Mouse (Mus musculus): ENCODE data around the gene Ap1g1. TPM values are rescaled to one million over a fixed set of nuclear protein-coding genes. Genes with fewer than 3 reads are reported as not detected.

The Ap1g1 gene
- polyA plus RNA-seq, 1 experiment: 70.2 TPM

DNA sequence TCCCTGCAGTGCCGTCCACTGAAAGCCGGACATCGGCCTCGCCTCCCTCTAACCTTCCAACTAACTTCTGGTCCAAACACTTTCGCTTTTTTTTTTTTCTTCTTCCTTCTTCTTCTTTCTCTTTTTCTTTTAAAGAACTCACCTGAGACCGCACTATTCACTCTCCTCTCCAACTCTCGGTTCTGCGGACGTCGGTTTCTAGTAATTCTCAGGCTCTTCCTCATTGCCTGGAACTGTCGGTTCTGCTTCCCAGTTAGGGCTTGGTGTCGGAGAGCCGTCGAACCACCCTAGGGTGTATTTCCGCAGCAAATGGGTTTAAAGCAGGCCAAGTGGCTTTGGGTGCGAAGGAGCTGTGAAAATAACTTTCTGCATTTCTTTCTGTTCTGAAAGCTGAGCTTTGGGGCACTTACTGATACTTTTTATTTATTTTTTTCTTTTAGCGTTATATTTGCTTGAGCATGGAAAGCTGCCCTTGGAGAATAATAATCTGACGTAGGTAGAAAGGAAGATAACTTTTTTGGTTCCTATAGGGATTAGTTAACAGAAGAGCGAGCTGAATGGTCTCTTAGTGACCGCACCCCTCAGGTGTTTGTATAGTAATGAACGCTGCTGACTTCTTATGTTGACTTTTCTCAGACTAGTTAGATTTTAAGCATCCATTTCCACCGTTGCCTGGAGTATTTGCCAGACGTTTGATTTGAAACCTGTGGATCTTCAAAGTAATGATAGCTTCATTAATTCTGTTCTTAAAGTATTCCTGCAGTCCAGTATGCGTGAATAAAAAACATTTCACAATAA, 1.3 kb downstream of the Ap1g1 start:
- DNase-seq (ENCODE audit: extremely low spot score in 1 of 2, low spot score in 1 of 2): no peak

DNA sequence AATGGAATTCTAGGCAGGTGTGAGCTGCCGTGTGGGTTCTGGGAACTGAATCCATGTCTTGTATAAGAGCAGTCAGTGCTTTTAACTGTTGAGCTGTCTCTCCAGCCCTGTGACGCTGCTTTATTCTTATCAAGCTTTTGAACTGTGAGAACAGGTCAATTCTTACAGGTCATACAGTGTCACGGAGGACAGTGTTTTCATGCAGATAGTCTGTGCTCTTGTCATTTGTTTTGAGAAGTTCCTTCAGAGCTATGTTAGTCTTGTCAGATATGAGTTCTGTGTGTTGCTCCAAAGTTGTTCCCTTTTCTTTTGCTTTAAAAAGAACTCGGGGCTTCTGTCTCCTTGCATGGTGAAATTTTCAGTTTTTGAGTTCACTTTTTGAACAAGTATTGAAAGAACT, 2.2 kb downstream of the Ap1g1 start:
- DNase-seq (ENCODE audit: extremely low spot score in 1 of 2, low spot score in 1 of 2): no peak

DNA sequence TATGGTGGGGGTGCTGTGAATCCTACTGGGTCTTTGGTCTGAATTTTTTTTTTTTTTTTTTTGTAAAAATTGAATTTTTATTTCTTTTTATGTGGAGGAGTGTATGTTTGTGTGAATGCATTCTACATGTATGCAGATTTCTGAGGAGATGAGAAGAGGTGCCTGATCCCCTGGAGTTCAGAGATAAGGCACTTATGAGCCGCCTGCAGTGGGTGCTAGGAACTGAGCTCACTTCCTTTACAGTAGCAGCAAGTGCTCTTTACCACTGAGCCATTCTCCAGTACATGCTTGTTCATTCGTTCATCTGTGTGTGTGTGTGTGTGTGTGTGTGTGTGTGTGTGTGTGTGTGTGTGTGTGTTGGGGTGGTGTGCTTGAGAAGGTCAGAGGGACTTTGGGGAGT, 12.6 kb downstream of the Ap1g1 start:
- no peak for DNase-seq (ENCODE audit: extremely low spot score in 1 of 2, low spot score in 1 of 2)

DNA sequence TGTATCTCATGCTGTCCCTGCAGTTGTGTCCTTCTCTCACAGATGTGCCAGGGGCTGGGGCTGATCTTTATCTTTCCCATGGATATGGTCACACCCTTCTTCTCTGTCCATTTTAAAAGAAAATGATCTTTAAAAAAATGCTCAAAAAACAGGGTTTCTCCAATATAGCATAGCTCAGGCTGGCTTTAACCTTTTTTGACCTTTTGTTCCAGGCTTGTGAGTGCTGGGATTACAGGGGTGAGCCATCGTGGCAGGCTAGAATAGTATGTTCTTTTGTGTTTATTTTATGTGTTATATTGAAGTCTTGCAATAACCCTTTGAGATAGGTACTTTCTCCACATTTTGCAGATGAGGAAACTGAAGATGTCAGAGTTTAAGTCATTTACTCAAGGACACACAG, 16.8 kb downstream of the Ap1g1 start:
- no peak for DNase-seq (ENCODE audit: extremely low spot score in 1 of 2, low spot score in 1 of 2)

DNA sequence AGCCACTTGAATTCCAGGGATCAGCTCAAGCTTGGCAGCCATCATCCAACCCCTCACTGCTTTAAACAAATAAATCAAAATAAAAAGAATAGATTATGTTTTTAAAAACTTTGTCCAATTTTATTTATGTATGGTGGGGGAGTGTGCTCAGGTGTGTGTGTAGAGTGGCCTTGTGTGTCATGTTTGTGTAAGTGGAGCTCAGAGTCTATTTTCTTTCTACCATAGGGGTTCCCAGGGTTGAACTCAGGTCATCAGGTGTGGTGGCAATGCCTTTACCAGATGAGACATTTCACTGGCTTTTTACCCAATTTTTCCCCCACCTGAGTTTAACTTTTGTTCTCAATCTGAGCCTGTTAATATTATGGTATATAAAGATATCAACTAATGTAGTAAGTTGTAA, 20.4 kb downstream of the Ap1g1 start:
- no peak for DNase-seq (ENCODE audit: extremely low spot score in 1 of 2, low spot score in 1 of 2)

DNA sequence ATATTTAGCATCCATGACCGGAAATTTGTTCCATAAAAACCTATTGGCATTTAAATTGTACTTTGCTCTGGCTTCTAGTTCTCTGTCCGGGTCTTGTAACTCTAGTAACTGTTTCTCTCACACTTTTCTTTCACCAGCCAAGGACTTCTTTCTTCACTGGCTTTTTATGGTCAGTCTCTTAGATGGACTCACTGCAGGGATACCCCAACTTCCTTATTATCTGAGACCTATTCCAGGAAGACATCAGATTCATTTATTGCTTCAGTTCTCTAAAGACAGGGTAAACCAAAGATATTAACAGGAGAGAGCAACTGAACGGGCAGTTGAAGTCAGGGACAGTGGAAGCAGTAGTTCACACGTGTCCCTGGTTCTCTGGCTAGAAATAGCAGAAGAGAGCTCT, 20.9 kb downstream of the Ap1g1 start:
- no peak for DNase-seq (ENCODE audit: extremely low spot score in 1 of 2, low spot score in 1 of 2)

DNA sequence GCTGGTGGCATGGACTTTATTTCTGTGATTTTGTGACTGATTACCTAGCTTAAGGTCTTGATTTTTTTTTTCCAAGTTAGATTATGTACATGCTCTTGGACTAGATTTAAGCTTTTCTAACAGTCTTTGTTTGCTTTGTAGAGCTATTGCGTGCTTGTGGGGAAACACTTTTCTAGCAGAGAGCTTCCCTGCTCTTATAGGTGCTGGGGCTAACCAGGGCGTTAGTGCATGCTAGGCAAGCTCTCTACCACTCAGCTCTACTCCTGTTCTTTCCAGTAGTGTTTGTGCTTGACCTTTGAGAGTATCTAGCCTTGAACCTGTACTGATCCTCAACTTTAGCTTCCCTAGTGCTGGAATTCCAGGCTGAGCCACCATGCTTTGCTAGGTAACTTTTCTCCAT, 22.0 kb downstream of the Ap1g1 start:
- DNase-seq (ENCODE audit: extremely low spot score in 1 of 2, low spot score in 1 of 2): no peak

DNA sequence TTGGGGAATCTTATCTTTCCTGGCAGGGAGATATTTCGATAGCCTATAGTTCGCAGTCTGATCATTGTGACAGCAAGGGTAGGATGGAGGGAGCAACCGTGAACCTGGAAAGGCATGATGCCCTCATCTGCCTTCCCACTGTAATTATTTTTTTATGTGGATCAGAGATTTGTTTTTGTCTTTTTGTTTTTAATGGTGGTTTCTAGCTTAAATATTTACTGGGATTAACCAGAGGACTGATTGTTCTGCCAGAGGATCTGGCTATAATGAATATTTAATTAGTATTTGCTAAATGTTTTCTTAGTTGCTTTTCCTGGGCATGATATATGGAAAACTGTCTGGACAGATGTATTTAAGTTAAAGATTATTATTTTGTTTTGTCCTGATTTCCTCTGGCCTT, 24.9 kb downstream of the Ap1g1 start:
- no peak for DNase-seq (ENCODE audit: extremely low spot score in 1 of 2, low spot score in 1 of 2)

DNA sequence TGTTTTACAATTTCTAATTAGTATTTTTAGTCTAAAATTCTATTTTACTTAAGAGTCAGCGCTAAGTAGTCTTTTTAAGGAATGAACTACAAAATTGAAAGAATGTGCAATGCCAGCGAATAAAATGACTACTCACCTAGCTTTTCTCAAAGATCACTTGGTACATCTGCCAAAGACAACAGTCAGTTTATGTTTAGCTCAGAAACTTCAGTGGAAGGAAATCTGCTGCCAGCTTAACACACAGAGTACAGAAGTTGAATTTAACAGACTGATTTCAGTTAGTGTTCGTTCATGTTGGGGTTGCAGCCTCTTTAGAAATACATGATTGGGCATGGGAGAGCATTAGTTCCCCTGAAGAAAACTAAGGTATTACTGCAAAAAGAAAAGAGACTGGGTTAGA, 25.4 kb downstream of the Ap1g1 start:
- no peak for DNase-seq (ENCODE audit: extremely low spot score in 1 of 2, low spot score in 1 of 2)

DNA sequence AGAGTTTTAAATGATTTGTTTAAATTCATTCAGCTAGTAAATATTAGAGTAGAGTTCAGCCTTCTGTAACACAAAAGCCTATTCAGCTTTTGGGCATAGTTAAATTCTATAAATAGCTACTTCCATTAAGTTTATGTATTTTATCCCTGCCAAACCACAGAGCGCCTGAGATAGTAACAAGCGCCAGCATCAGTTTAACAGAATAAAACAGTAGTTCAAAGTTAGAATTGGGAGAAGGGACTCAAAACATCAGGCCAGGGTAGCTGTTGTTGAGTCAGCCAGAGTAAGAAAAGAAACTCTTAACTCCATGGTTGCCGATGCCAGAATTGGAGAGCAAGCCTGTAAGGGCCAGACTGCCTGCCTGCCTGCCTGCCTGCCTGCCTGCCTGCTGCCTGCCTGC, 28.2 kb downstream of the Ap1g1 start:
- no peak for DNase-seq (ENCODE audit: extremely low spot score in 1 of 2, low spot score in 1 of 2)

DNA sequence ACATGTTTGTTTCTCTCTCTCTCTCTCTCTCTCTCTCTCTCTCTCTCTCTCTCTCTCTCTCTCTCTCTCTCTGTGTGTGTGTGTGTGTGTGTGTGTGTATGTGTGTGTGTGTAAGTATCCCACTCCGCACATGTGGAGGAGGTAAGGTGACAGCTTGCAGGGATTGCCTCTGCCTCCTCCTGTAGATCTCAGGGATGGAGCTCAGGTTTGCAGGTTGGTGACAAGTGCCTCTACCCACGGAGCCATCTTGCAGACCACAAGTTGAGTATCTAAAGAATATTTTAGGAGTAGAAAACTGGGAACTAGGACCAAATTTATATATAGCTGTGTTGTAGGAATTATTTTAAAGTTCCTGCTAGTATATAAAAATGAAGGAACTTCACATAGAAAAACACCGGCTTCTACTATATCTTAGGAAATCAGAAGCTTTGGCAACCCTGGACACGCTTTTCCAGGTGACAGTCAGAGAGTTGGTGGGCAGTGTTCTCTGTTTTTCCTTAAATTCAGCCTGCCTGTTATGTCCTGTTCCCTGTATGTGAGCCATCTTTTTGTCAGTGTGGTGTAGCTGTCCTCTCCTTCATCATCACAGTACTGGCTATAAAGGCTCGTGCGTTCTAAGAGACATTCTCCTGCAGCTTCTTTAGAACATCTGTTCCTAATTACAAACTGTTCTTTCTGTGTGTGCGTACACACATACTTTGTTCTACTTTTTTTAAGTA, 29.2 kb downstream of the Ap1g1 start:
- DNase-seq (ENCODE audit: extremely low spot score in 1 of 2, low spot score in 1 of 2): peak; percentile 32 to 36

DNA sequence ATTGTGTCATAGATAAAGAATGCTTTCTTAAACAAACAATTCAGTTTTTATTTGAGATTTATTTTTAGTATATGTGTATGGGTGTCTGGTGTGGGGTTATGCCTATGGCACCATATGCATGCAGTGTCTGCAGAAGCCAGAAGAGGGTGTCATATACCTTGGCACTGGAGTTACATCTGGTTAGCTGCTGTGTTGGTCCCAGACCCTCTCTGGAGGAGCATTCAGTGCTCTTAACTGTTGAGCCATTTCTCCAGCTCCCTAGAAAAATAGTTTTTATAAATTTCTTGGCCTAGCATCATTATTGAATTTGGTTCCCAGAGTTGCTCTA, 29.7 kb downstream of the Ap1g1 start:
- DNase-seq (ENCODE audit: extremely low spot score in 1 of 2, low spot score in 1 of 2): no peak

DNA sequence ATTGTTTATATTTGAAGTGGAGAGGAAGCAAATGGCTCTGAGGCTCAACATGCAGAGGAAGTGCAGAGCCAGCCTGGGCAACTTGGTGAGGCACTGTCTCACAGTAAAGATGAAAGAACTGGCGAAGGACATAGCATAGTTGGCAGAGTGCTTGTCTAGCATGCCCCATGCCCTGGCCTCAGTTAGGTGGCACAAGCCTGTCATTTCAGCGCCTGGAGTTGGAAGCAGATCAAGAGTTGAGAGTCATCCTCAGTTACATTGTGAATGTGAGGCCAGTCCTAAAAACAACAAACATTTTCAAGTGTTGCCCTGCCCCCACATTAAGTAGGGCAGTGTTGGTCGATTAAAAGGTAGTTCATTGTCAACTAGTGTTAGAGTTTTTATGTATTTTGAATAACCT, 32.1 kb downstream of the Ap1g1 start:
- no peak for DNase-seq (ENCODE audit: extremely low spot score in 1 of 2, low spot score in 1 of 2)

DNA sequence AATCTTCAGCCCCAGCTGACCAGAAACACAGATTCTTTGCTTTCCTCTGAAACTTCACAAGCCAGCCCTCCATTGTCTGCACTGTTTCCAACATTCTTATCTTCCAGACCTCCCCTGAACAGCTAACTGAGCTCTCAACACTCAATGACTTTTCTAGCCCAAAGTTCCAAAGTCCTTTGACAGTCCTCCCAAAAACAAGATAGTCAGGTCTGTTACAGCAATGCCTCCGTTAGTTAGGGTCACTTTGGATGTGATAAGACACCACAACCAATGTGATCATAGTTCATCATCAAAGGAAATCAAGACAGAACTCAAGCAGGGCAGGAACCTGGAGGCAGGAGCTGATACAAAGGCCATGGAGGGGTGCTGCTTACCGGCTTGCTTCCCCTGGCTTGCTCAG, 36.9 kb downstream of the Ap1g1 start:
- no peak for DNase-seq (ENCODE audit: extremely low spot score in 1 of 2, low spot score in 1 of 2)

DNA sequence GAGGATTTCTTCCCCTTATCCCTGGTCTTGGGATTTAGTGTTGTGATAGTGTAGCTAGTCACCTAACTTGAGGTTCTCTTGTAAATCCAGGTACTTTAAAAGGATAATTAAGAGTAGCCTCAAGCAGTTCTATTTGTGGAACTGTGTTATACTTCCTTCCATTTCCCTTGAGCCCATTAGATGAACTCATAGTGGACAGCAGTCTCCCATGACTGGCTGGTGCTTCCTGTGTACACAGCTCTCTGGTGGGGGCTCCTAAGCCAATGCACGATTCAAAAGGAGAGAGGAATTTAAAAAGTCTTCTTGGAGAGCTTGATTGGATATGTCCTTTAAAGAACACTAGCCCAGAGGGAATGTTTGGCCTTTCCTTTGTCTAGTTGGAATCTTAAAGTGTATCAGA, 39.6 kb downstream of the Ap1g1 start:
- no peak for DNase-seq (ENCODE audit: extremely low spot score in 1 of 2, low spot score in 1 of 2)

DNA sequence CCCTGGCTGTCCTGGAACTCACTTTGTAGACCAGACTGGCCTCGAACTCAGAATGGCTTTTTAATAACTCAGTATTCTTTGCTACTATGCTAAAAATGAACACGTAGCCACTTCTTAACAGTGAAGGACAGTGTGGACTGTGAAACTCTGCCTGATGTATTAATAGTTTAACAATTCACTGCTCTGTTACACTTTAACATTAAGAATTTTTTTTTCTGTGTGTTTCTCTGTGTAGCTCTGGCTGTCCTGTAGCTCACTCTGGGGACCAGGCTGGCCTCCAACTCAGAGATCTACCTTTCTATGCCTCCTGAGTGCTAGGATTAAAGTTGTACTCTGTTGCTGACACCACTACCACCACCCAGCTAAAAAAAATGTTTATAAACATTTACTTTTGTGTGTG, 45.2 kb downstream of the Ap1g1 start:
- DNase-seq (ENCODE audit: extremely low spot score in 1 of 2, low spot score in 1 of 2): no peak

DNA sequence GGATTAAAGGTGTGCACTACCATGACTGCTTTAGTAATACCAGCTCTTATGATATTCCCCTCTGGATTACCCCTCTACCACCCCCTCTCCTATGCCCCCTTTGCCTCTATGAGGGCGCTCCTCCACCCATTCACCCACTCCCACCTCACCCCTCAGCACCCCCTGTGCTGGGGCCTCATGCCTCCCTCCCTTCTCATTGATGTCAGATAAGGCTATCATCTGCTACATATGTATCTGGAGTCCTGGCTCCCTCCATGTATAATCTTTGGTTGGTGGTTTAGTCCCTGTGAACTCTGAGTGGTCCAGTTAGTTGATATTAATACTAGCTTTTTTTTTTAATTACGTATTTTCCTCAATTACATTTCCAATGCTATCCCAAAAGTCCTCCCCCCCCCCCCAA, 61.5 kb downstream of the Ap1g1 start:
- no peak for DNase-seq (ENCODE audit: extremely low spot score in 1 of 2, low spot score in 1 of 2)

DNA sequence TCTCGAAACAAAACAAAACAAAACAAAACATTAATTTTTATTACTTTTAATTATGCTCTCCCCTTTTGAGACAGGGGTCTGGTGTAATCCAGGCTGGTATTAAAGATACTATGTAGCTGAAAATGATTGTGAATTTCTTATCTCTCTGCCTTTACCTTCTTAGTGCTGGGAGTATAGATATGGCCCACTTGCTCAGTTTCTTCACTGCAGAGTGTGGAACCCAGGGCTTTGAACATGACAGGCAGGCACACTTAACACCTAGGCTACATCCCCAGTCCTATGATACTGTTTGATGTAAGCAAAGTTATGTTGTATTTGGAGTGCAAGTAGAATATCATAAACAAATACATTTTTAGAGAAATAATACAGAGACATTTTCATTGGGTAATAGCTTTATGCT, 64.1 kb downstream of the Ap1g1 start:
- DNase-seq (ENCODE audit: extremely low spot score in 1 of 2, low spot score in 1 of 2): no peak

DNA sequence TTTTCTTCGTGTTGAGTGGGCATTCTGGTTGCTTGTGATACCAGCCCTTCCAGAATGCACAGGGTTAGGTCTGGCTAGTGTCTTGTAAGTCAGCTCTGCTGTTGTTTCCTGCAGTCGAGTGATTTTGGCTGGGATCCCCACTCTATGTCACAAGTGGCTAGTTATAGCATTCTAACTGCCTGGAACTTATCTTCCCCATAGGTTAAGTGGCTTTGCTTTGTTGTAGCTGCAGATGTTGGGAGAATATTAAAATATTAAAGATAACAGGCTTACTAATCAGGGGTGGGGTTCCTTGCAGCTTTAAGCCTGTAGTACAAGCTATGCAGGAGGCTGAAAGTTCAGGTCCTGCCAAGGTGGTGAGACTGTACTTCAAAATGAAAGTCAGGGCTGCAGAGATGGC, 69.5 kb downstream of the Ap1g1 start:
- no peak for DNase-seq (ENCODE audit: extremely low spot score in 1 of 2, low spot score in 1 of 2)

DNA sequence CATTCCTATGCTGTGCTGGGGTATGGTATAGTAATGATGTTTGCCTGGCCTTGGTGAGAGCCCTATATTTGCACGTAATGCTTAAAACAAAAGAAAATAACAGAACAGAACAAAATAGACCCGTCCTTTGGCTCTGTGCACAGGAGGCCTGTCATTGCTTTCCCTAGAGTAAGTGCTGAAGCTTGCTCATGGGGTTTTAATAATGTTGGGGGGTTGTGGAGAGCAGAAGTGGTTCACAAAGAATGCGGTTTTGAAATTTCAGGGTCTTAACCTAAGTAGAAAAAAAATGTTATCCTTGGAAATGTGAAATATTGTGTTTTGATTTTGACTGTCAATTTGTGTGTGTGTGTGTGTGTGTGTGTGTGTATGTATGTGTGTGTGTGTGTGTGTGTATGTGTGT, 70.6 kb downstream of the Ap1g1 start:
- DNase-seq (ENCODE audit: extremely low spot score in 1 of 2, low spot score in 1 of 2): no peak

DNA sequence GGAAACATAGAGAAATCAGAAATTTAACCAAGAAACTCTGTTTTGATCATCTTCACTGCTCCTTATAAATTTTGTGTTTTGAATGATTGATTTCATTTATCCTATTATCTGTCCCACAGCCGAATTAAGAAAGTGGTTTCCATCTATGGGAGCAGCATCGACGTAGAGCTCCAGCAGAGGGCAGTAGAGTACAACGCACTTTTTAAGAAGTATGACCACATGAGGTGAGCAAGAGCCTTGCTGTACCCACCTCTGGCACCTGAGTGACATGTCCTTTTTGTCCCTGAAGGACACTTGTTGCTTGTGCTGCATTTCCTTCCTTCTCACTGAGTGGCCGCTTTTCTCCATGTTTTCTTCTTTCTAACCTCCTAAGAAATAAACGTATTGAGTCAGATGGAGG, 75.1 kb downstream of the Ap1g1 start:
- peak; percentile 51 to 87 for DNase-seq (ENCODE audit: extremely low spot score in 1 of 2, low spot score in 1 of 2)

DNA sequence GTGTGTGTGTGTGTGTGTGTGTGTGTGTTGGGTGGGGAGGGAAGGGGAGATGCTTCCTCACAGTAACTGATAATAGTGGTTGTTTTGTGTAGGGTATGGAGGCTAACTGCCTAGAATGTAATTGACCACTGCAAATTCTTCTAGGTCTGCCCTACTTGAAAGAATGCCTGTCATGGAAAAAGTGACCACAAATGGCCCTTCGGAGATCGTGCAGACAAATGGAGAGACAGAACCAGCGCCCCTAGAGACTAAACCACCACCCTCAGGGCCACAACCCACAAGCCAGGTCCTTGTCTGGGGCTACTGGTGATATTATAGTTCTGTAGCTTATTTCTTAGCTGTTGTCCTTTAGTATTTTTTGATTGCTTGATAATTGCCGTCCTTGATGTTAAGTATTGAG, 76.2 kb downstream of the Ap1g1 start:
- DNase-seq (ENCODE audit: extremely low spot score in 1 of 2, low spot score in 1 of 2): no peak

DNA sequence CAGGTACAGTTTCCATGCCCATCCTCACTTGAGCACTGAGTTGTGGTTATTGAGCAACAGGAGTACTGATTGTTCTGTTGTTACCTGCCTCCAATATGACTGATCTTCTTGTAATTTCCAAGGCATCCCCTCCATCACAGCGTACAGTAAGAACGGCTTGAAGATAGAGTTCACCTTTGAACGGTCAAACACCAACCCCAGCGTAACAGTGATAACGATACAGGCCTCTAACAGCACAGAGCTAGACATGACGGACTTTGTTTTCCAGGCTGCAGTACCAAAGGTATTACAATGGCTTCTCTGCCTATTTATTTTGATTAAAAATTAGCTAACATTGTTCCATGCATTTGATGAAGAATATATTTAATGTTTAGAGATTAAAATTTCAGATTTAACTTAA, 77.1 kb downstream of the Ap1g1 start:
- no peak for DNase-seq (ENCODE audit: extremely low spot score in 1 of 2, low spot score in 1 of 2)
